Mouse (Mus musculus) brain, adult 2 months (tissue): ENCODE measurements around the gene Dach1.
A peak's percentile ranks its signal among the peaks of the same experiment; 100 is the strongest.

Experiments used
- DNase-seq: peaks from one replicate; pipeline ENCODE4 v3.0.0; 2011; ENCODE audit warnings: low read depth, low spot score

Gene Dach1

DNA sequence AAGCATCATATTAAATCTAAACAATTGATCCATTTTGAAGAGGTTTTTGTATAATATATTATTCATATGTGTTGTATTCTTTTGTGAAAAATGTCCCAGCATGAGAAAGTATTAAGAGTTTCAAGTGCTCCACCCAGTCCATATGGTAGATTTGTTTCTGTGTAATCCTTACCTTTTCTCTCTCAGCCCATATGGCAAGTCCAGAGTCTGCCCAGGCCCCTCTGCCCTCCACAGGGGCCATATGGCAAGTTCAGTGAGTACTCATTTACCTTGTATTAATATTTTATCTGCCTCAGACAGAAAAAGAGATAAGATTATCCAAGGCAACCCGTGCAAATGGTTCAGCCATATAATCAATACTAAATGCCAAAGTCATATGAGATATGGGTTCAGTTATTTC lies 314.2 kb downstream of the Dach1 start:
- no peak for DNase-seq

GRCm38 (mm10) chr14:97850486-97850885 lies 319.1 kb downstream of the Dach1 start:
- no peak for DNase-seq

GRCm38 (mm10) chr14:97847641-97848040 lies 321.9 kb downstream of the Dach1 start:
- no peak for DNase-seq

GRCm38 (mm10) chr14:97839275-97839674 lies 330.3 kb downstream of the Dach1 start:
- DNase-seq = no peak

- DNase-seq = no peak
Measured at GRCm38 (mm10) chr14:97829865-97830264, 339.7 kb downstream of the Dach1 start.

- DNase-seq = peak; percentile 10
Measured at GRCm38 (mm10) chr14:97814555-97815175, 354.9 kb downstream of the Dach1 start.

DNA sequence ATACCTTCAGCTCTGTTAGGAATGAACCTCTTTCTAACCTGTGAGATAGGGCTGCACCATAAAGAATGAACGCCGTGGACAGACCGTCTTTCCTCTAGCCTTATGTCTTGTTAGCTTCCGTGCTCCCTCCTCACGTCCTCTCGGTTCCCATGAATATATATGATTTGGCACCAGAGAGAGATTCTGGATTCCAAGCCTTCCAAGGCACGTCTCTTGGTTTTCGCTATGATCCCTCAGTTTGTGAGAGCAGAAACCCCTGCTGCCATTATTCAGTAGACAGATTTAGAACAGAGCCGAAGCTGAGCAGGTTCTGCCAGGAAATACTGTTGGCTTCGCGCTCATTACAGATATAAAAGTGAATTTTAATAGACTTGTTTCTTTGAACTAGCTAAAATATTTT lies 356.0 kb downstream of the Dach1 start:
- DNase-seq = peak; percentile 3

DNA sequence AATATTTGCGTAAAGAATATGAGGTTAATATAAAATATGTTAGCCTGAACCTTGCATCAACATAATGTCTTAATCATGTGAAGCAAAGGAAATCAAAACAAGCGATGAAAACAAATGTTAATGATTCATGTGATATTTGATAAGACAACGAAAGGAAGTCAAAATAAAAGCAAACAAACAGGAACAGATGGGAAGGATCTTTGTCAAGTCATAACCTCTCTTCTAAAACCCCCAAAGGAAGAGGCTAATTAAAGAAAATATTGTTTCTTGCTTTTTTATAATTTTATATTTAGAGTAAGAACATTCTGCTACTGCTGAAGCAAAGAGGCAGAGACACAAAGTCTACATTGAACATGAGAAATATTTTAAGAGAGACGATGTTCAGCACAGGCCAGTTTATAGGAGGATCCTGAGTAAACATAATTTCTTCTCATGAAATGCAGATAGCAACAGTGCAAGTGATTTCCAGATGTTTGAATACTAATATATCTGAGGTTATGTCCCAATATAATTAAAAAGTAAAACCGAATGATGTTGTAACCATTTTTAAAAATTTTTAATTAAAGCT lies 374.1 kb downstream of the Dach1 start:
- no peak for DNase-seq

DNA sequence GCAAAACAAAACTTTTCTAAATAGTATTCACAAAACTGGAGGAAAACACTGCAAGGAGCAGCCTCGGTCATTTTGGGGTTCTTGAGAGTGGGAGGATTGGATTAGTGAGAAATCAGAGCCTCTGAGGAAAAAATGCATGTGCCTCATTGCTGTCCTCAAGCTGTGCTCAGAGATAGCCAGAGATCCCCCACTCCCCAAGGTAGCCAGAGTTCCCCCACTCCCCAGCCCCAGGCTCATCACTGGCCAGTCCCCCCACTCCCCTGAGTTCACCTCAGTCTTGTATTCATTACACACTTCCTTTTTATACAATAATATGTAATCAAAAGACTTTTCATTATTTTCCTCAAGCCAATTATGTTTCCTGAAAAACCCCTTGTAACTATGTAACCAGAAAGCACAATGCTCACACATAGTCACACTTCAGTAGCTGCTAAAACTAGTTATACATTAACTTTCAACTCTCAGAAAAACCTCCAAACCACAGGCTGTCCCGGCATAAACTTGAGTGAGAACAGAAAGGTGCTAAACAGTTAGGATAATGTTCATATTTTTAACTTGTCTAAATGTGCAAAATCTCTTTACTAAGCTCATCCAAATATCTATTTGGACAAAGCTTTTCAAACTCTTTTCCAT lies 395.3 kb downstream of the Dach1 start:
- DNase-seq = no peak

DNA sequence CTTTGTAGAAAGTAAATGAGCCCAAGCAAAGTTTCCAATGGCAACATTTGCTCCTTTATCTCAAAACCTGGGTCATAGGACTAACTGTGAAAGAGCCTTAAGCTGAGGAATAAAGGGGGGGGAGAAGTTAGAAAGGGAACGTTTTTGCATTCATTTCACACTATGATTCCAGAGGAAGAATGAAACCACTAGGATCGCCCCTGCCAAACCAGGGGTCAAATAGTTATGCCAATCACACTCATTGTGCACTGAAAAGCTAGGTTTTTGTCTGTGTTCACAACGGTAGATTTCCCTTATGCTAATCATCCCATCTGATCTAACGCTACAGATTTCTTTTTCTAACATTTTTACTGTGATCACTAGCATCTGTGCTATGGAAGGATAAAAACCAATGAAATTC lies 415.2 kb downstream of the Dach1 start:
- DNase-seq = no peak

DNA sequence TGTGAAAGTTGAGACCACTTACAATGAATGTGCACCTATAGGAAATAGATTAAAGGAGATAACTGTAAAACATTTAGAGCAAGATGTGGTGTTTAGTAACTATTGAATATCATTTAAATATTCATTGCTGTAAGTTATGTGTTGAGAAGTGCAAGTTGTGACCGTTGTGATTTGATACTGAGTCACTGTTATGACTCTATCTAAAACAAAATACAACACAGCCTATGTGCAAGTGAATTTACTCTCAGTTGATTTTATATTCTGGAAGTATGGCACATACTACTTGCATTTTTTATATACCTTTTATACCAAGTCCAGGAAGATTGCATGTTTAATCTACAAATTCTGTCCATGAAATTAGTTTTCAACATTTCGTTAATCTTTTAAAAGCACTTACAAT lies 415.6 kb downstream of the Dach1 start:
- no peak for DNase-seq

DNA sequence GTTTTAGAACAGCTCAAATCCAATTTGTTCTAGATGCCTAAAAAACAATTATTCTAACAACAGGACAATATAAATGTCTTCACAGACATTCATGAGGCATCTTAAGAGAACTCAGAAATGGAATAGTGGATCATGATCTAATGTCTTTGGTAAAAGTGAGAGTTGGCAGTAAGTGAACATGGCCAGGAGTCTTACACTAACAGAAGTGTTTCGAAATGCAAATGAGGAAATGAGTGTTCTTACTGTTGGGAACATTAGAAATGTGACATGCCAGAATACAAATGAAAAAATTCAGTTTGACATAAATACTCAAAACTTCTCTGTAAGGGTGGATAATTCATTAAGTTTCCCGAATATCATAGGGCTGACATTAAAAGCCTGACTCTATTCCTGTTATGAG lies 426.3 kb downstream of the Dach1 start:
- DNase-seq = no peak

GRCm38 (mm10) chr14:97742785-97743184 lies 426.8 kb downstream of the Dach1 start:
- no peak for DNase-seq
